Mouse (Mus musculus) telencephalon, adult 2 months (tissue): ENCODE measurements at regions not wholly inside any gene's neighbourhood (a gene's known extent, or its start where the extent isn't known, plus 50 kb on each side); places are given as distances from the start of the nearest gene placed in this dataset.

Experiments used
- DNase-seq: peaks from one replicate; pipeline ENCODE4 v3.0.0-alpha.2; 2011; ENCODE audit warnings: low read depth, low spot score

DNA sequence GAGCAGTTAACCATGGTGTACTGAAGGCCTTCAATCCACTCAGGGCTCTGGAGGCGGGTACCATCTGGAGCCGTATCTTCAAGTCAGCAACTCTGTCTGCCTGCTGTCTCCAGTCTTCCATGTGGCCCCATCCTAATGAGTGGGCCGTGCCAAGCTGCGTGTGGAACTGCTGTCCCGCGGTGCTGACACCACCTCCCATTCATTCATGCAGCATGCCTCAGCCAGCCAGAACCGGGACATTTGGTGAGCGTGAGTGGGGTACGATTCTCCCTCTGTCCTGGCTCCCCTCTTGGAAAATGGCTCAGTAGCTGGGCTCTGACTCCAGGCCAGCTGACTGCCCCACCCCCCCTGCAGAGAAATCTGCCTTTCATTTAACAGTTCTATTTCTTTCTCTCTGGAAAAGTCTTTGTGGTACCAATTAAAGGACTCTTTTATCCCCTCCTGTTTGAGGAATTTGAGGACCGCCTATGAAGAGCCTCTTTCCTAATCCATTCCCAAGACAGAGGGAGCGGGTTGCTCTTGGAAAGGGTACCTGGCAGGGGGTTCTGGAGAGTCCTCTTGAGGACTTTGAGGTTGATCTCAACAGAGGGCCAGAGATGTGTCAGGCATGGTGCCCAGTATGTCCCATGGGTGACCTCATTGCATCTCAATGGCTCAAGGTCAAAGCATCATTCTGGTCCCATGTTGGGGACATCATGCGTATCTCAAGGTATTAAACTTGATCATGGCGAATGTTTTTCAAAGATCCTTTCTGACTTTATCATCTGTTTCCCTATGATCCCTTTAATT, 55.5 kb upstream of the Brd7 start:
- peak; percentile 80 for DNase-seq

DNA sequence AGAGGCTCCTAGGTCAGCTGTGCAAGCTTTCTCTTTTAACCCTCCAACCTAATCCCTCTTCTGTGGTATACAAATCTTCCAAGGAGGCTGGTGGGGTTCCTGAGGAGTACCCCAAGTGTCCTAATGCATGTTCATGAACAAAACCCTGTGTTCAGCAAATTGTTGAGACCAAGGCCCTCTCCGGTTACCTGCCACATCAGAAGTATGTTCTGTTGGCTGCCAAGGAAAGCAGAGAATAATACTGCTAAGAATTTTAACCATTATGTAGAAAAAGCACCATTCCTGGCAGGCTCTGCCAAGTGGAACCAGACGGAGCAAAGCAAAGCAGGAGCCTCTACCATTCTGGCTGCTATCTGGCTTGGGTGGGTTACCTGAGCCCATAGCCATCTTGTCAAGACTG, 61.3 kb upstream of the Brd7 start:
- DNase-seq: no peak

DNA sequence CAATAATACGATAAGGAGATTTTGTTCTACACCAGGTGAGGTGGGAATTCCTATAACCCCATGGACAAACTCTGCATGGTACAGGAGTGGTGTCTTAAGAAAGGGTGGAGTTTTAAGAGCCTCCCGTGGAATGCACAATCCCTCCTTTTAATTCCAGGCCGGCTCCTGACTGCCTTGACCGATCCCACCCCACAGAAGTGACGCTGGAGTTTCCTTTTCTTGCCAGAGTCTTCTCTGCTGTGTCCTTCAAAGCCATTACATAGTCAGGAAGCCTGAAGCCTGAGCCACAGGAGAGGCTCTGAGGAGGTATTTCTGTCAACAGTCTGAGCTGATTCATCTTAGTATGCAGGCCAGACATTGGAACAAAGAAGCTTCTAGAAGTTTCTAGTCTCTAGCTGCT, 66.6 kb upstream of the Brd7 start:
- DNase-seq: no peak

DNA sequence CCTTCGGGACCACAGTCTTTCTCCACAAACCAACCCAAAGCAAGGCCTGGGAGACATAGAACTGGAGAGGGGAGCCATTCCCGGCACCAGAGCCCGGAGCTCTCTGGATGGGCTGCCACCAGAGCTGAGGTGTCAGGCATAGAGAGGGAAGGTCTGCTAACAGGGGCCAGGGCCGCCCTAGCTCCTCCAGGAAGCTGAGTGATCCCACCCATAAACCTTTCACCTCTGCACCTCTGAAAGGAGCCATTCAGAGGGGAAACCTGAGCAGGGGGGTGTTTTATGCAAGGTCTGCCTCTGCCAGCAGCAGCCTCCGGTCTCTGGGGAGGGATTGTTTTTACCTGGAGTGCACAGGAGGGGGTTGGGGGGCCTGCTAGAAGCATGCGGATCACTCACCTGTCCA, 69.4 kb upstream of the Brd7 start:
- DNase-seq: no peak

DNA sequence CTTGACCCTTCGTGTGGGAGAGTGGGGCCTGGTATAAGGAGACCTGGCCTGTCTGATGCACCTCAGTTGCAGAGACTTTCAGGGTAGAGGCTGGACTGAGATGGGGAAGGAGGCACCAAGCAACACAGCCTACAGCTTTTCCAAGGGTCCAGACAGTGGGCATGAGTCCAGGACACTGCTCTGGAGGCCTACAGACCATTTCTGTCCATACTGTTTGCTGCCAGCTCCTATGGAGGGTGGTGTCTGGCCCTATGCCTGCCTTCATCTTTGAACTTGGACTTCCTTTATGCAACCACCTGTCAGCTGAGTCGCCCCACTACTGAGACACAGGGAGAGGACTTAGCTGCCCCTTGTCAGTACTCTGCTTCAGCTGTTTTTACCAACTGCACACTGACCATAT, 73.7 kb upstream of the Brd7 start:
- DNase-seq: no peak

DNA sequence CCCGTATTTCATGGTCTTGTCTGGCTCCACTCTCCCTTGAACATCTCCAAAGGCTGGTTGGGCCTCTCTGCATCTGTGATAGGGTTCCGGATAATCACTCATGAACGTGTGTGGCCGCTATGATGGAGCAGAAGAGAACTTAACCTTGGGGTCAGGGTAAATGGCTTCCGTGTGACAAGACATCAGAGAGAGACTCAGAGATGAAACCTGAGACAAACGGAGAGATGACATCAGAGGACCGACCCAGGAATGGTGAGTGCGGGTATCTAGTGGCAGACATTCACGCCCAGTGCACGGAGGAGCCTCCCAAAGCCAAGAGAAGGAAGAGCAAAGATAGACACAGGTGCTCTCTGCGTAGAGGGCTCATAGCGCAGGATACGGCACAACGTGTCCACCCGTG, 78.2 kb upstream of the Brd7 start:
- DNase-seq: no peak

DNA sequence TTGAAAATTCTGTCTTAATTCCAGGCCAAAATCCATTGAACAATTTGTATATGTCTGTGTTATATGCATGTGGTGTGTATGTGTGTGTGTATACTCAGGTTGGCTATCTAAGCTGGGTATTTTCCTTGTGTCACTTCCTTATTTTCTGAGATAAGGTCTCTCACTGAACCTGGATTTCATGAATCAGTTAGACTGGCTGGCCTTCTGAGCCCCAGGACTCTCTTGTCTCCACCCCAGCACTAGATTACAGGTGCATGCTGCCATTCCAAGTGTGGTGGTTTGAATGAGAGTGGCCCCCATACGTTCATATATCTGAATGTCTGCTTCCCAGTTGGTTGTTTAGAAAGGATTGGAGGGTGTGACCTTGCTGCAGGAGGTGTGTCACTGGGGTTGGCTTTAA, 77.8 kb upstream of the Nkd1 start:
- no peak for DNase-seq

DNA sequence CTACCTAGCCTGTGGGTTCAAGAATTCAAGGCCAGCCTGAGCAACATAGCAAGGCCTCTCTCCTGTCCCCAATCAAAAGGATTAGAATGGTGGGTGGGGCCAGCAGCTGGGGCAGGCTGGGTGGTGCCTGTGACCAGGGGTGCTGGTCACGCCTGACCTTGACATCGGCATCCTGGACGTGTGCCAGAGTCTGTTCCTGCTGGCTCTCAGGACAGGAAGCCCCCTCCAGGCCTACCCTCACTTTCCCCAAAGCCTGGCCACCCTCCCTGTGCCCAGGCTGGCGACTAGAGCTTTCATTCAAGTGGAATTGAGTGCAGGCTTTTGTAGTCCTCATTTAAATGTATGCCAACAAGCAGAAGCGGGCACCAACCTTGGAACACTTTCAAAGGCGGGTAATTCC, 73.7 kb upstream of the Nkd1 start:
- DNase-seq: no peak

DNA sequence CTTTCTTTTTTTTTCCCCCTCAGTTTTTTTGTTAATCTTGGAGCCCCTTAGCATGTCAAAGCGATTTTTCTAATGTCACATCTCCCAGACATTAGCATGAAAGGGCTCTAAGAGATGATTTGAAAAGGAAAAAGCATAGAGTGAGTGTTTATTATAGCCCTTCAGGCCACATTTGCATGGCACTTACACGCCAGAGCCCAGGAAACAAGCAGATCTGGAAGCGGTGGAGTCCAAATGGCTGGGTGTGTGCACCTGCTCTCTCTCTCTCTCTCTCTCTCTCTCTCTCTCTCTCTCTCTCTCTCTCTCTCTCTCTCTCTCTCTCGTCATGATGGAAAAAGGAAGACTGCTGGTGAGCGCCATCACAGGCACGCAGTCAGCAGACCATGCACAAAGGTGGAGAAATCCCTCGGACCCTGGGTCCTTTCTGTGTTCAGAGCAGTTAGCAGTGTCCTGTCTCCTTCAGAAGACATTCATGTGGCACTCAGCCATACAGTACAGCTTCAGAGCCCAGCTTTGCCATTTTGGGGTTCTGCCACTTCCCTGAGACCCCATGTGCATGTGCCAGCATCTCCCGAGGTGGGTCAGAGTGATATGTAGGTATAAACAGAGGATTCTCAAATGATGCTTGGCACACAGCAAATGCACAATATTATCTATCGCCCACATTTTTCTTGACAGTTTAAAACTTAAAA, 73.2 kb upstream of the Nkd1 start:
- DNase-seq: no peak

DNA sequence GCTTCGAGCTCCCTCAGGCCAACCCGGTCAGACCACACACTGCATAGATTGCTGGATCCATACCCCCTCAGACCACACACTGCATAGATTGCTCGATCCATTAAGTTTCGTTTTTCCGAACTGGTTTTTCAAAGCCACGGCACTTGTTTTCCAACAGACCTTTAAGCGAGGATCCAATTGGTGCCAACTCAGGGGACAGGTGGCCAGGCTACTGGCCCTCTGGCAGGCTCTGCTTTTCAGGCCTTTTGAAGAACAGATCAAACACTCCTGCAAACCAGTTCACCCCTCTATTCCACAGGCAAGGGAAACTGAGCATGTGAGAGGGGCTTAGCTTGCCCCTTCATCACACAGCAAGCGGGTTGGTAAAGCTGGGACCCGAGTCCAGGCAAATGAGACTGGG, 72.2 kb upstream of the Nkd1 start:
- DNase-seq: no peak

DNA sequence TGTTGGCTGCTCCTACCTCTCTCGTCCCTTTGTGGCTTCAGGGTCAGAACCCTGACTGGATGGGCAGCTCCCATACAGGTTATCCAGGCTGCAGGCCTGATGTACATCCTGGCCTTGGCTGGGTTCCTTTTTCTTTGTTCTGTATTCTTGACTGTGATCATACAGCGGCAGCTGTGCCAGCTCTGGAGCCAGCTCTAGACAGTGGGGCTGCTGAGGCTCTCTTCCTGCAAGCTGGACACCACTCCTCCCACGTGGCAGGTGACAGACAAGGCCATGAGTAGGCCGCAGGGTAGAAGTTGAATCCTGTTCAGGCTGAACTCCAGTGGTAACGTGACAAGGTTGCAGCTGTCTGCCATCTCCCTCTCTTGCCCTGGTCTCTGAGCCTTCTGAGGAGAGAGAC, 71.6 kb upstream of the Nkd1 start:
- DNase-seq: no peak

DNA sequence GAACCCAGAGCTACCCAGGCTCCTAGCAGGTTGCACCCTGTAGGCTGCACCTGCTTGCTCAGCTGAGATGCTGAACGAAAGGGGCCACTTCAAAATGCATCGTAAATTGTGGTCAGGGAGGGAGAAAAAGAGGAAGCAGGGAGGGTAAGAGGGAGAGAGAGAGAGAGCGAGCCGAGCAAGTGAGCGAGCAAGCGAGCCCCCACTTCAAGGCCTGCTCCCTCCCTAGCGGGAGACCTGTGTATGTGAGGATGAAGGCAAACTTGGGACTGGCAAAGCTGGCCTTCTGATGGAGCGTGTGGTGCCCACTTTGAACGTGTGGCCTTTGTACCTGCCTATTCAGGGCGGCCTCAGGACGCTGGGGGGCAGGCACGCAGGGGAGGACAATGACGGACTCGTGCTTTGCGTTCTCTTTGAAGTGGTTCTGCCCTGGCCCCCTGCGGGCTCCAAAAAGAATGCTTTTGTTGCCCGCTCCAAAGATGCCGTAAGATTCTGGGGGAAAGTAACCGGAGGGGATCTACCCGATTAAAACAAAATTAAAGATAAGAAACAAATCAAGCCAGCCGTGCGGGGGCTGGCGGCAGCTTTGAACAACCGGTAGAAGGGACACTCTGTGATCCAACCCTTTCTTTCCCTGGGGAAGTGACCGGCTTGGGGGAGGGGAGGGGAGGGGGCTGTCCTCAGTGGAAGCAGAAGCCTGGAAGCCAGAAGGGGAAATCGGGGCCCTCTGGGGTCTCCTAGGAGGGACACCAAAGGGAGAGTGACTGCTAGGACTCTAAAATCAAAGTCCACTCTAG, 70.1 kb upstream of the Nkd1 start:
- no peak for DNase-seq

DNA sequence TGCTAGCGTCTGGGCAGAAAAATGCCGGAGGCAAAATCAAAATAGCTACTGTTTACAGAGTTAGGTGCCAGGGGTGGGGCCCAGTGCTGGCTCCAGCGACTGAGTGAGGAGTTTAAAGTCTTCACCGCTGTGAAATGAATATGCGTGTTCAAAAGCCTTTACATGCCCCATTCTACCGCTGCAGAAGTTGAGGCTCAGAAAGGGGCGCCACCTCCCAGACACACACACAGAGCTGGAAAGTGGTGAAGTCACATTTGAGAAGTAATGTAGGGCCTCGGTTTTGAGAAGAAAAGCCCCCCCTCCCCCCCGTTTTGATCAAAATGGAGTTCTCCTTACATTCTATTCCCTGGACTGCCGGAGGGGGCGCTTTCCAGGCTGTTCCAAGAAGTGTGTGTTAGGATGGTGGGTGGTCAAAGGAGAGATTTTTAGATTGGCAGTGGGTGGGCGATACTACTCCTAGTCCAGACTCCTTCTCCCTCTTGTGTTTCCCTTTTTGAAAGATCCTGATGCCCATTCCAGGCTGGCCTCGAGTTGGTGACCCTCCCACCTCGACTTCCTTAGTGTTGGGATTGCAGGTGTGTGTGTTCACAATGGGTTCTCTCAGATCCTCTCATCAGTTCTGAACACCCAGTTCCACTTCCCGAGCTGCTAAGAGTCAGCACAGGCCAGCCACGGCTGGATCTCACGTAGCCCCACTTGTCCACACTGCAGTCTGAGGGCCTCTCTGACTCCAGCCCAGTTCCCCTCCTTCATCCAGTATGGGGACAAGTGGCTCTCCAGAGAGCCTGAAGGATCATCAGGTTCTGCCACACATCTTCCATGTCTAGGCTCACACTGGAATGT, 69.3 kb upstream of the Nkd1 start:
- no peak for DNase-seq

DNA sequence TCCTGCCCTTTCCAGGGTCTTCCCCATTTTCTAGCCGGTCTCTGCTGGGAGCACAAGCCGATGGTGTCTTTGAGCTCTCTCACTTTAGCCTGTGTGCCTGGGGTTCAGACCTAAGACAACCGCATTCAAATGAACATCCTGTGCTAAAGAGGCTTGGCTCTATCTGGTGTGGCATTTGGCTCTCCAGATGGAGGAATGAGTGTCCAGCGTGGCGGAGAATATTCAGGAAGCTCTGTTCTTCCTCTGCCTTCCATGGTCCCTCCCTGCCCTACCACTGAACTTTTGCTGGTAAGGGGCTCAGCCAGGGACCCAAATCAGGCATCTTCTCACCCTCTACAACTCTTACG, 68.7 kb upstream of the Nkd1 start:
- no peak for DNase-seq

DNA sequence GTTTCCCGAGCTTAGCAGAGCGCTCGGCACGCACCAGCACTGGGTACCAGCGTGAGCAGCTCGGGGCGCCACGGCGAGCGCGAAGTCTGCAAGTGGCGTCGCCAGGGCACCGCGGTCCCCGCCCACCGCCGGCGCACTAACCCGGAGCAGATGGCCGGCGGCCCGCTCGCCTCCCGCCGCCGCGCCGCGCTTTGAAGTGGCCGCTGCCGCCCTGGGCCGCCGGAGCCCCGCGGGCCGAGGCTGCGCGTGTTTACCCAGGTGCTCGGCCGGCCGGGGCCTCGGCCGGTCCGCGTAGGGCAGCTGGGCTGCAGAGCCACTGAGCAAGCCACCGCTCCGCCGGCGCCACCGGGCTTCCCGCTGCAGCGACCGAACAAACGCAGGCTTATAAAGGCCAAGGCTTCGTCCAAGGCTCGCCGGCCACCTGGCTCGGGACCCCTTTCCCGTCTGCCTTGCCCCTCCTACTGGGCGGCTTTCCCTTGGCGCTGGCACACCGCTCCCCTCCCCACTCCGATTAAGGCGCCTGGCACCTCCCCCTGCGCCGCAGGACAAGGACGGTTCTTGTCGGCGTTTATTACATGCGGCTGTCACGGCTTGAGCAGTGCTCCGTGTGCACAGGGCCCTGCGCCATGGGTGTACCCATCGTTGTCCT, 67.0 kb upstream of the Nkd1 start:
- no peak for DNase-seq

DNA sequence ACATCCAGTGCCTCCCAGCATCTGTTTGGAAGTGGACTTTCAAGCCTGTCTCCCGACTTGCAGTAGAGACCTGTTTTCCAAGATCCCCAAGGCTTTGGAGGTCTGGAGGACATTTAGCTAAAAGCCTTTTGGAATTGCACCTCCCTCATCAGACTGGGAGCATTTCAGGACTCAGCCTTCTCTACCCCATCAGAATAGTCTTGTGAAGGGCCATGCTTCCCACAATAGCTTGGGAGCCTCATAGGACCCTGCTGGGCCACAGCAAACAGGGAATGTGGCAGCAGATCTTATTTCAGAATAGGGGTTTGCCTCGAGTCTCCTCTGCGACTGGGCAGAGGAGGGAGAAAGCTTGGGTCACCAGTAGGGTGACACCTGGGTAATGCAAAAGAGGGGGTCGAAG, 66.2 kb upstream of the Nkd1 start:
- no peak for DNase-seq

DNA sequence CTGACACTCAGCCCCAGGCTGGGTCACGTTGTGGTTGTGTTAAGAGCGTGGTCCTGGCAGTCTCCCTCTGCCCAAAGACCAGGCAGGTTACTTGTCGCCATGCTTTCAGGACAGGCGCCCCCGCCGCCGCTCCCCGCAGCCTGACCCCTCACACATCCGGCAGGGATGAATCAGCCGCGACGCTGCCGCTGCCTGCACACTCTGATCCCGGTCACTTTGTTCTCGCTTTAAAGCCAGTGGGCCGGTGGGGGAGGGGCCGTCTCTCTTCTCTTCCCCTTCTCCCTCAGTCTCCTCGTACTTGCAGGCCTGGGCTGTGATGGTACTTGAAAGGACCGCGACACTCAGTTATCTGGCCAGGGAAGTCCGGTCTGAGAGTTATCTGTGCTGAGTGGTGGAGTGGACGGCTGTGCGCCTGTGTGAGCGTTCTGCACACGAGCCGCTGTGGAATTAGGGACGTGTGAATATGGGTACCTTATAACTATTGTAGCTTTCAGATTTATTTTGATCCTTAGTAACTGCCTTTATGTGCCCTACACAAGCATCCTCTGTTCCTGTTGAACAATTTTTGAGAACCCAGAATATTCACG, 65.6 kb upstream of the Nkd1 start:
- DNase-seq: no peak

DNA sequence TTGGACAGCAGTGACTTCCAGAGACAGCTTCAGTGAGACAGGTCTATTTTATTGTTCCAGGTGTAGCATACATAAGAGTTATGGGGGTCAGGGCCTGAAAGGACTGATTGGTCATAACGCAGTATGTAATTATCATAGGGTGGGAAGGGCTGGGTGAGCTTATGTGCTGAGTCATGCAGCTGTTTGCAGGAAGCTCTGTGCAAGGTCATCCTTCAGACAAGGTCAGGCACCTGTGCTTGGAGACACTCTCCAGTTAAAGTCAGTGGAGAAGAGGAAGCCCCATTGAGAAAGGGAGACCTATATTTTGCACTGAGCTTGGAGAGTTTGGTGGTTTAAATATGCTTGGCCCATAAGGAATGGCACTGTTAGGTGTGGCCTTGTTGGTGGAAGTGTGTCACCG, 62.0 kb upstream of the Nkd1 start:
- no peak for DNase-seq

DNA sequence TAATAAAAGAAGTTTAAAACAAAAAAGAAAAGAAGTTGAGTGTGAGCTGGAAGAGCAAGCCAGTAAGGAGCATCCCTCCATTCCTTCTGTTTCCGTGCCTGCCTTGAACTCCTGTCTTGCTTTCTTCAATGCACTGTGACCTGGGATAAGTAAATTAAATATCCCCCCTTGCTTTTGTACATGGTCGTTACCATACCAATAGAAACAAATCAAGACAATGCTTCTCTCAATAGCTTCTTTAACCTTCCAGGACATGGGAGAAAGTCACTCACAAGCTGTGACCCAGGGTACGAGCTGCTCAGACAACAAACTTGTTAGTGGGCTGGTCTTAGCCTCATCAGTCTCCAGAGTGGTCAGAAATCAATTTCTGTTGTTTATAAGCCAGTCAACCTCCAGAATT, 53.4 kb upstream of the Nkd1 start:
- no peak for DNase-seq

DNA sequence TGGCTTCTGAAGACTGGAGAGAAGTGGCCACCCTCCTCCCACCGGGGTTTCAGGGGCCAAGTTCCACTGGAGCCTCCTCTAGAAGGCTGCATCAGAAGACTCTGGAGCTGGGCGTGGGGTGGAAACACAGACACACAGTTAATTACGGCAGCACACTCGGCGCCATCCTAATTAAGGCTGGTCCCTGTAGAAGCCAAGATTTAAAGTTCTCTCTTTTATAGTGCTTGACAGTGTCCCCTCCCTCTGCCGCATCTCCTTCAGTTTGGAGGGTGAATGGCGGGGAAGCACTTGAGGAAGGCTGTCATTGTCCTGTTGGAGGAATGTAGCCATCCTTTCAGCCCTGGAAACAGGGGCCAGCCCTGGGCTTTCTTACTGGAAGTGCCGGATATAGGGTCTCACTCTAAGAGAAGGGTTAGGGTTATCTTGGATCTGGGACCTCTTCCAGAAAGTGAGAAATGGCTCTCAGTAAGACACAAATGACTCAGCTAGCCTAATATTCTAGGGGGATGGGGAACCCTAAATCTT, 50.2 kb upstream of the Nkd1 start:
- no peak for DNase-seq
